Mouse (Mus musculus) heart, embryonic 16.5 days (tissue): ENCODE data around the gene Spats2. TPM values are rescaled to one million over a fixed set of nuclear protein-coding genes. Genes with fewer than 3 reads are reported as not detected.
A peak's percentile ranks its signal among the peaks of the same experiment; 100 is the strongest.

Experiments used
- ATAC-seq: fragments of 200-750 bp; cut with Nextera tagmentation; replicated peaks from 2 replicates; pipeline ENCODE4 v1.8.0; 2017; ENCODE audit warnings: moderate number of reproducible peaks; ENCODE audit not compliant: insufficient read depth, low FRiP score; ENCODE audit errors: extremely low read depth
- H3K27ac ChIP-seq: fragments of 300-500 bp; sonication (generic); 2 replicates; pipeline ENCODE4 v1.5.1; 2014; ENCODE audit warnings: mild to moderate bottlenecking, low read length, control low read depth, moderate library complexity
- H3K27me3 ChIP-seq: fragments of 300-500 bp; sonication (generic); 2 replicates; pipeline ENCODE4 v1.6.1; 2014; ENCODE audit warnings: low read length, mixed read lengths; ENCODE audit not compliant: control insufficient read depth, insufficient read depth
- H3K36me3 ChIP-seq: fragments of 300-500 bp; sonication (generic); 2 replicates; pipeline ENCODE4 v1.6.1; 2014; ENCODE audit not compliant: control insufficient read depth, insufficient read depth
- H3K4me1 ChIP-seq: fragments of 300-500 bp; sonication (generic); 2 replicates; pipeline ENCODE4 v1.6.1; 2014; ENCODE audit warnings: low read length, mixed read lengths; ENCODE audit not compliant: control insufficient read depth, insufficient read depth
- H3K4me2 ChIP-seq: fragments of 300-500 bp; sonication (generic); 2 replicates; pipeline ENCODE4 v1.6.1; 2014; ENCODE audit warnings: low read depth, mild to moderate bottlenecking, control low read depth, low read length
- H3K4me3 ChIP-seq: fragments of 300-500 bp; sonication (generic); 2 replicates; pipeline ENCODE4 v1.5.1; 2014; ENCODE audit warnings: mild to moderate bottlenecking, control low read depth, low read length
- H3K9ac ChIP-seq: fragments of 300-500 bp; sonication (generic); 2 replicates; pipeline ENCODE4 v1.6.1; 2014; ENCODE audit warnings: low read length, control low read depth
- H3K9me3 ChIP-seq: fragments of 300-500 bp; sonication (generic); replicated peaks from 2 replicates; pipeline ENCODE4 v1.6.1; 2016; ENCODE audit warnings: low read length; ENCODE audit not compliant: control insufficient read depth
- WGBS: fragments of 180-500 bp; shearing (Covaris S2); extraction: QIAGEN DNeasy Blood & Tissue Kit; methylation state at CpG from one replicate; pipeline ENCODE4 v1.1.7; 2014; 5-methylcytosine and 5-hydroxymethylcytosine counted together
- polyA plus RNA-seq: library from polyadenylated mRNA; unstranded; fragments of >200 nt; fragmentation: Nextera tagmentation; extraction: Ambion mirVana; gene quantifications from 2 replicates; pipeline ENCODE4 v1.2.1, GENCODE M21; 2015

Gene Spats2
- polyA plus RNA-seq, 1 experiment from 2014 or later = 25.5 TPM

GRCm38 (mm10) chr15:99198761-99199160 is 73.0 kb downstream of the Spats2 start:
- no peak for ATAC-seq

GRCm38 (mm10) chr15:99205959-99206358 is 80.2 kb downstream of the Spats2 start:
- Histone ChIP-seq H3K9ac (no peak overlapping the region), H3K27ac (no peak overlapping the region), H3K4me1 (peaks cover 8% of the 10 kb centered on the region; the same call in 1 of the 2 replicates), H3K9me3 (no peaks in the 10 kb centered on the region), H3K4me3 (no peak overlapping the region), H3K36me3 (peaks cover 37% of the 10 kb centered on the region), H3K27me3 (no peaks in the 10 kb centered on the region), H3K4me2 (no peak overlapping the region)
- no peak for ATAC-seq
- WGBS = 81% methylated on average over 8 of the region's 8 CpGs

More at GRCm38 (mm10) chr15:99198761-99199160, 73.0 kb downstream of the Spats2 start:
- H3K4me3 ChIP-seq = no peak overlapping the region
- H3K27ac ChIP-seq = no peak overlapping the region
- peaks cover 15% of the 10 kb centered on the region for H3K36me3 ChIP-seq
- no peaks in the 10 kb centered on the region for H3K9me3 ChIP-seq
- H3K9ac ChIP-seq = no peak overlapping the region
- H3K27me3 ChIP-seq = no peaks in the 10 kb centered on the region
- H3K4me2 ChIP-seq = no peak overlapping the region
- H3K4me1 ChIP-seq = no peaks in the 10 kb centered on the region

- WGBS = 87% methylated on average over 10 of the region's 10 CpGs
- no peak overlapping the region for H3K9ac ChIP-seq
- peaks cover 39% of the 10 kb centered on the region for H3K36me3 ChIP-seq
- H3K4me3 ChIP-seq = no peak overlapping the region
- no peak overlapping the region for H3K4me2 ChIP-seq
- no peak overlapping the region for H3K27ac ChIP-seq
- H3K9me3 ChIP-seq = no peaks in the 10 kb centered on the region
- no peaks in the 10 kb centered on the region for H3K27me3 ChIP-seq
- H3K4me1 ChIP-seq = no peaks in the 10 kb centered on the region
- no peak for ATAC-seq
These were observed 87.5 kb downstream of the Spats2 start for GRCm38 (mm10) chr15:99213183-99213582.

GRCm38 (mm10) chr15:99214941-99215340 is 89.2 kb downstream of the Spats2 start:
- Histone ChIP-seq H3K27ac (no peak overlapping the region), H3K4me1 (no peaks in the 10 kb centered on the region), H3K27me3 (peaks cover 6% of the 10 kb centered on the region), H3K9ac (no peak overlapping the region), H3K36me3 (peaks cover 24% of the 10 kb centered on the region), H3K4me3 (no peak overlapping the region), H3K4me2 (no peak overlapping the region), H3K9me3 (no peaks in the 10 kb centered on the region)
- WGBS = 77% methylated on average over 2 of the region's 2 CpGs
- no peak for ATAC-seq

GRCm38 (mm10) chr15:99215741-99216463 is 90.2 kb downstream of the Spats2 start:
- H3K4me3 ChIP-seq = no peak overlapping the region
- H3K9ac ChIP-seq = no peak overlapping the region
- H3K27me3 ChIP-seq = peaks cover 12% of the 10 kb centered on the region
- H3K9me3 ChIP-seq = no peaks in the 10 kb centered on the region
- H3K27ac ChIP-seq = no peak overlapping the region
- ATAC-seq = no peak
- H3K4me2 ChIP-seq = no peak overlapping the region
- peaks cover 17% of the 10 kb centered on the region for H3K36me3 ChIP-seq
- 87% methylated on average over 11 of the region's 11 CpGs for WGBS
- no peaks in the 10 kb centered on the region for H3K4me1 ChIP-seq

GRCm38 (mm10) chr15:99217630-99218029 is 91.9 kb downstream of the Spats2 start:
- Histone ChIP-seq H3K4me1 (peaks cover 3% of the 10 kb centered on the region; the same call in 1 of the 2 replicates), H3K27ac (no peak overlapping the region), H3K9ac (no peak overlapping the region), H3K4me2 (no peak overlapping the region), H3K27me3 (peaks cover 29% of the 10 kb centered on the region), H3K36me3 (peaks cover 3% of the 10 kb centered on the region; the same call in 1 of the 2 replicates), H3K4me3 (no peak overlapping the region), H3K9me3 (no peaks in the 10 kb centered on the region)
- 81% methylated on average over 4 of the region's 4 CpGs for WGBS
- ATAC-seq = no peak

- peaks cover 59% of the 10 kb centered on the region for H3K27me3 ChIP-seq
- H3K4me3 ChIP-seq = no peak overlapping the region
- 22% methylated on average over 8 of the region's 8 CpGs for WGBS
- no peak overlapping the region for H3K27ac ChIP-seq
- no peak overlapping the region for H3K4me2 ChIP-seq
- H3K9ac ChIP-seq = no peak overlapping the region
- no peak for ATAC-seq
- no peaks in the 10 kb centered on the region for H3K9me3 ChIP-seq
- no peaks in the 10 kb centered on the region for H3K36me3 ChIP-seq
- peaks cover 17% of the 10 kb centered on the region for H3K4me1 ChIP-seq
These were observed 95.7 kb downstream of the Spats2 start for GRCm38 (mm10) chr15:99221315-99221952.

- H3K4me1 ChIP-seq = peaks cover 17% of the 10 kb centered on the region
These were observed 97.3 kb downstream of the Spats2 start for GRCm38 (mm10) chr15:99222794-99223584.

More at GRCm38 (mm10) chr15:99222794-99223584, 97.3 kb downstream of the Spats2 start:
- 7% methylated on average over 18 of the region's 18 CpGs for WGBS
- H3K9me3 ChIP-seq = no peaks in the 10 kb centered on the region
- no peak overlapping the region; the same call in 1 of the 2 replicates for H3K9ac ChIP-seq
- no peak for ATAC-seq
- no peak overlapping the region for H3K27ac ChIP-seq
- H3K36me3 ChIP-seq = no peaks in the 10 kb centered on the region
- H3K4me3 ChIP-seq = peak overlapping the region; percentile 53
- peak overlapping the region; percentile 73 for H3K4me2 ChIP-seq
- H3K27me3 ChIP-seq = peaks cover 75% of the 10 kb centered on the region
